Mouse (Mus musculus) layer of hippocampus, postnatal 36 days (tissue): ENCODE data around the gene Hadhb. TPM values are rescaled to one million over a fixed set of nuclear protein-coding genes. Genes with fewer than 3 reads are reported as not detected.
A peak's percentile ranks its signal among the peaks of the same experiment; 100 is the strongest.
"Not testable (repeated sequence)": the region's sequence is repeated elsewhere in the genome, so short reads cannot be mapped to it uniquely, and the experiment has no call there.

Source experiments
- DNase-seq, 2 experiments: peaks; one replicate each; pipeline ENCODE4 v3.0.0; 2022
- total RNA-seq, 2 experiments: library from RNA; stranded (reverse); gene quantifications; 2 replicates each; pipeline ENCODE4 v1.2.3; 2021

Hadhb gene
- total RNA-seq, 2 experiments from 2014 or later = 91.7 to 93.3 TPM

GRCm38 (mm10) chr5:30187687-30188485 lies 32.8 kb downstream of the Hadhb start:
- DNase-seq = no peak

DNA sequence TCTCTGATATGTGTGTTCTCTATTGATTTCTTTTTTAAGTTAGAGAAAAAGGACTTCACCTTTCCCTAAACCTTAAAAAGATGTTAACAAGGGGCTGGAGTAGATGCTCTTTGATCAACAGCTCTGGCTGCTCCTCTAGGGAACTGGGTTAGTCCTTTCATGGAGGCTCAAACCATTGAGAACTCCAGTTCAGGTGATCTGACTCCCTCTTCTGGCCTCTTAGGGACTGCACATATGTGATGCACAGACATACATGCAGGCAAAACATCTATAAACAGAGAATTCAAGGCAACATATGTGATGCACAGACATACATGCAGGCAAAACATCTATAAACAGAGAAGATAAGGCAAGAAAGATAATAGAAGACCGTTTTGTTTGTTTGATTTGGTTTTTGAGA lies 37.4 kb downstream of the Hadhb start:
- DNase-seq = no peak

- DNase-seq = no peak
Observed at GRCm38 (mm10) chr5:30195340-30195739, 40.3 kb downstream of the Hadhb start.

DNA sequence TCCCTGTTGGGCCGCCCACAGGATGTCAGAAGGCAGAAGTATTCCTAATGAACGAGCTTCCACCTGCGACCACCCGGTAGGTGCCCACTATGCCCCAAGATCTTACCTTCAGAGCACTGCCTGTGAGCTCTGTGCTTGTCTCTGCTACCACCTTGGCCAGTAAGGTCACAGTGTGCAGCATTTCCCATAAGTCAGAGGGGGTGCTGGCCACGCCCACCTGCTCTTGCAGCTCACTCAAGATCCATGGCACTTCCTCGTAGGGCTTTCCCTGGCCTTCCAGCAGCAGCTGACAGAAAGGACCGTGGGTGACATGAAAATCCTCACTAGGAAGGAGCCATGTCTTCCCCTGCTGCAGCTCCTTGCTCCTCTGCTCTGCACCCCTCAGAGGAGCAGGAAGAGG lies 43.2 kb downstream of the Hadhb start:
- no peak for DNase-seq

DNA sequence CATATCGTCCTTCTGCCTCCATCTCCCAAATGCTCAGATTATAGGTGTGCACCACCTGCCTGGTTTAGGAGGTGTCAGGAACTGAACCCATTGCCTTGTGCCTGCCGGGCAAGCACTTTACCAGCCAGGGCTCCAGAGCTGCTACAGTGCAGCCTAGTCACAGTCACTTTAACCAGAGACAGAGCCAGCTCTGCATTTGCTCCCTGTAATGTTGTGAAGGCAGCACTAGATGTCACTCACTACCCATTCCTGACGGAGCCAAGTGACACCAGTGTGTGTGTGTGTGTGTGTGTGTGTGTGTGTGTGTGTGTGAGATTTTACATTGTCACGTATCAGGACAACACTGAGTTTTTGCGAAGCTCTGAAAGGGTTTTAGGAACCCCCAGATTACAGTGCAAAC lies 46.5 kb downstream of the Hadhb start:
- peak; percentile 22 to 31 for DNase-seq

DNA sequence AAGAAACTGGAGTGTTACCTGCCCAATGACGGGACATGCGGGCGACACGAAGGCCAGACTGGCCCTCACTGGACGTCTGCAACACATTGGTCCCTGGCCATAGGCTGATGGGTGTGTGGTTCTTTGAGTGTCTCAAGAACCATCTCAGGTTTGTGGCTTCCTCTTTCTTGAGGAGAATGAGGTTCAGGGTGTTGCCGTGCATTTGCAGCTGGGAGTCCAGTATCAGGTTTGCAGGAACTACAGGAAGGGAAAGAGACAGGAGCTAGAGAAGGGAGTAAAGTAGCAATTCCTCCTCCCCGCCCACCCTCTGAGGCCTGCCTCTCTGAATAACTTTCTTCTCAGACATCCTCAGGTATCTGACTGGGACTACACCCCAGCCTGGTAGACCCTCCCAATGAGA lies 47.2 kb downstream of the Hadhb start:
- no peak for DNase-seq

DNA sequence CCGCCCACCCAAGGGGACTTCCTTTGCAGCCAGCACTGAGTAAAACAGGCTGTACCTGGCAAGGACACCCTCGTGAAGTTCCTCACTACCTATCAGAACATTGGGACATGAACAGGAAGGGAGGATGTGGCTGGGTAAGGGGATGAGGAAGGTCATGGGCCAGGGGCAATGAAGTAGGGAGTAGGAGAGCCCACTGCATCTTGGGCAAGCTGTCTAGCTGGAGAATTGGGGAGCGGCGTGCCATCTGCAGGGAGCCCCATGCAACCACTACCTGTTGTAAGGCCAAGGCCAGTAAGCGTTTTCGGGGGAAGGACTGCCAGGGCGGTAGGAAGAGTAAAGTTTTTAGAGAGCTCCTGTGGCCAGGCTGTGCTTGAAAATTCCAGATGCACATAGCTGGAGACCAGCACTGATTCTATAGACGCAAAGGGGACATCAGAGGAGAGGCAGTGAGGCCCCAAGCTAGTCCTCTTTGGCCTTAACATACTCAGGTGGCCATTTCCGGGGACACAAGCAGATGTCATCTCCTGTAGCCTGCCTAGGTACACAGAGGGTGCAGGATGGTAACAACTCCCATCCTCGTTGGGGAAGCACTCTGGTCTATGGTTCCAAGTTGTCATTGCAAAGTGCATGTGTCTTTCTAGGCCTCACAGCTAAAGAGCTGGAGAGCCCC lies 48.3 kb downstream of the Hadhb start:
- no peak for DNase-seq

DNA sequence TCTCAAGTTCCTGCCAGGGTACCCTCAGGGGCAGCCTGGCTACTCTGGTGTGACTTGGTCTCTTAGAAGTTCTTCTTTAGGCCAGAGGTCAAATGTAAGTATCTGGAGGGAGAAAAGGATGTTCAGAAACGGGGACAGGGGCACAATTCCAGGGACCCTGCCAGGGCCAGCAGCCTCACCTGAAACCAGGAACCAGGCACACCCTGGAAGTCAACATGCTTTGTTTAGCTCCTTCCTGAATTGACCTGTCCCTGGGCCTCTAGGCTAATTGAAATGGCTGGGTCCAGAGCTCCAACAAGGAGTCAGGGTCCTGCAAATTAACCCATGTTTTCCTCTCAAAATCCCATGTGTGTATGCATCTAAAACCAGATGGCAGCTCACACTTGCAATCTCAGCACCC lies 49.4 kb downstream of the Hadhb start:
- no peak for DNase-seq

GRCm38 (mm10) chr5:30205034-30205433 lies 50.0 kb downstream of the Hadhb start:
- DNase-seq = no peak

- DNase-seq = no peak
Observed at GRCm38 (mm10) chr5:30205493-30205892, 50.4 kb downstream of the Hadhb start, which contains the start of gene Adgrf3. TSS of gene Adgrf3 (minus strand) at chr5:30205722.

DNA sequence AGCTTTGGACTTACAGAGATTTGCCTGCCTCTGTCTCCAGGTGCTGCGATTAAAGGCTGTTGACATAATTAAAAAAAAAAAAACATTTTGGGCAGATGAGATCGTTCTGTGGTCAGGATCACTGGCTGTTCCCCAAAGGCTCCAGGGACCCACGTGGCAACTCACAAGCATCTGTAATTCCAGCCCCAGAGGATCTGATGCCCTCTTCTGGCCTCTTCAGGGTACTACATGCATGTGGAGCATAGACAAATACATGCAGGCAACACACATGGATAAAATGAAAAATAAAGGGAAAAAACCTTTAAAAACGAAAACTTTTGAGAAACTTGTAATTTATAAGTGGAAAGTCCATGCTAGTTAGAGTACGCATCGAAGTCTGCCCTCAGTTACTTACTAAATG lies 52.2 kb downstream of the Hadhb start:
- no peak for DNase-seq

GRCm38 (mm10) chr5:30210758-30211157 lies 55.7 kb downstream of the Hadhb start:
- DNase-seq = not testable (repeated sequence)

GRCm38 (mm10) chr5:30214889-30215288 lies 59.8 kb downstream of the Hadhb start:
- peak; percentile 41 to 45 for DNase-seq

DNA sequence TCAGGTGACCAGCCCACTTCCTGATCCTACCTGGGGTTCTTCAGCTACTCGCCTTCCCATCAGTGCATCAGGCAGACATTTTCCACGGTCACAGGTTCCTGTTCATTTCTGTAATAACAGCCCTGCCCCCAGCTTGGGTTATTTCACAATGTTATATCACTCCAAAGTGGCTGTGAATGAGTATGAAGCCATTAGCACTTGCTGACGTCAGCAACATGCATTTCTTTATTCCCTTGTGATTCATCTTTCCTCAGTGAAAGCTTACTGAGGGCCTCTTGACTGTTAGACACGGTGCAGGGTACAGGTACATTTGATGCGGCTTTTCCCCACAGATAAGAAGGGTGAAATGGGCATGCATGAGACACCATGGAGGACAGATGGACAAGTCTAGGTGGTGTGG lies 60.9 kb downstream of the Hadhb start:
- no peak for DNase-seq

GRCm38 (mm10) chr5:30219715-30220114 lies 64.7 kb downstream of the Hadhb start:
- DNase-seq = no peak

DNA sequence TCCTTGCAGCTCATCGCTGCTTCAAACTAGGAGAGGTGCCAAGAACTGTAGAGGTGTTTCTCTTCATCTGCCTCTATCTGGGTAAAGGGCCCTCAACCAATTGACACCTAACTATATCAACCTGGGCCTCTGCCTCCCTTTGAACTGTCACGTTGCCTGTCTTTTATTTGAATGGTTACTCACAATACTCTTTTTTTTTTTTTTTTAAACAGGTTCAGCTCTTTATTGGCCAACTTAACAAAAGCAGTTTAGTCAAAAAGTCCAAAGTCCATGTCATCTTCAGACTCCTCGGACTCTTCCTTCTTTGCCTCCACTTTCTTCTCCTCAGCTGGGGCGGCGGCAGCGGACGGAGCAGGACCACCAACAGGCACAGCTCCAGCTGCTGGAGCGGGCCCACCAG lies 65.6 kb downstream of the Hadhb start:
- DNase-seq = no peak

DNA sequence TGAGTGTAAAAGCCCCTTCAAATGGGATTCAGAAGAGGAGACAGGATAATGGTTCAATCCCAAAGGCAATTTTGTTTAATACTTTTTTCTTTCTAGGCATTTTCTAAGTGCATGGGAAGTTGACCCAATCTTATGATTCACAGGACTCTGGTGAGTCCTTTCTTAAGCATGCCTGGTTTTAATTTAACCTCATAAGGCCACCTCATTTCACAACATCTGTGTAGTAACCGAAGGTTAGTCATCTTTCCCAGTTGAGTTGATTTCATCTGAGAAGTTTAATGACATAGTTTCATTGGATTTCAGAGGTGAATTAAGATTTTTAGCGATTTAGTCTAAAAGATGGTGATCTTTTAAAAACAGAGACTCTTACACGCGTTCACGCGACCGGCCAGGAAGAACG lies 67.6 kb downstream of the Hadhb start:
- no peak for DNase-seq

- DNase-seq = no peak
Observed at GRCm38 (mm10) chr5:30230901-30231300, 75.9 kb downstream of the Hadhb start.

- no peak for DNase-seq
Observed at GRCm38 (mm10) chr5:30231891-30232270, 76.8 kb downstream of the Hadhb start.

DNA sequence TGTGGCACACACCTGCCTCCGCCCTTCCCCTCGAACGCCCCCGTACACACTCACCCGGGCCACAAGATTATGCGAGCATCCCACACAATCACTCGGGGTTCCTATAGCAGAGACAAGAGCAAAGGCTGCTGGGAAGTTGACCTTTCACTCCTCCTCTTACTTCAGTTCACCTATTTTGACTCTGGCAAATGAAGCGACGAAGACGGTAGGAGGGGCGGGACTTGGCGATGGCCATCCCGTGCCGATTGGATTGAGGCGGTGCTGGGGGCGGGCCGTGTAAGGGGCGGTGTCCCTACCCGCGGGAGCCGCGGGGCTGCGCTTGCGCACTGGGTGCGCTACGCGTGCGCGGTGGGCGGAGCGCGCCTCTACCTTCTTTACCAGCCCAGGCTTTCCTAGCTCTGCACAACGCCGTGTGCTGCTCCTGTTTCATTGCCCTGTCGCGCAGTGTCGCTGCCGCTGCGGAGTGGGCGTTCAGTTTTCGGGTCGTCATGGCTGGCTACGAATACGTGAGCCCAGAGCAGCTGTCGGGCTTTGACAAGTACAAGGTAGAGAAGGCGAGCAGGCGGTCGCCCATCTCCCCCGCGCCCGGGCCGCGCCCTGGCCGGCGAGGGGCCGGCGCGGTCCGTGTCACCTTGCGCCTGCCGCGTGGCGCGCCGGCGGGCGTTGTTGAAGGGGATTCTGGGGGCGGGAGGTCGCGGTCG lies 77.4 kb downstream of the Hadhb start, which contains the start of gene Selenoi:
Selenoi (plus strand) TSS at position 311 of the 701 bp plus-strand sequence.
- DNase-seq = peak; percentile 99

DNA sequence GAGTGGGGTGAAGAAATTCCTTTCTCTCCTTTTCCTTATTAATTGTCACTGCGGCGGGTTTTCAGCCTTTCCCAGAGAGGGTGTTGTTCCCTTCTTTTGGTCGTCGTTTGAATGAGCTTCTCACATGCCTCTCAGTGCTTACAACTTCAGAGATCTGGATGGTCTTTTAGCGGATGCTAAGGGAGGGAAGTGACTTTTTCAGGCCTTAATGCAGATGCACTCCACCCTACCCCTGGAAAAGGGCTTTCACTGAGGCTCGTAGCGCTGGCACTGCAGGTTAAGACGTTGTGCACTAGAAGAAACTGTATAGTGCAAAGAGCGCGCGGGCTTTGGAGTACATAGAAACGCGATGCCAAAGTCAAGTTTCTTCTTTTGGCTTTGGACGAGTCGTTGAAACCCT lies 78.0 kb downstream of the Hadhb start:
- DNase-seq = peak; percentile 4 to 9

GRCm38 (mm10) chr5:30233979-30234378 lies 78.9 kb downstream of the Hadhb start:
- no peak for DNase-seq
